Mouse (Mus musculus) left cerebral cortex, adult 2 months (tissue): ENCODE results near the gene Pygl. TPM values are rescaled to one million over a fixed set of nuclear protein-coding genes. Genes with fewer than 3 reads are reported as not detected.
"Not testable (repeated sequence)": the region's sequence is repeated elsewhere in the genome, so short reads cannot be mapped to it uniquely, and the experiment has no call there.

Experiments used
- DNase-seq, 2 experiments: peaks; one replicate each; pipeline ENCODE4 v3.0.0; 2021 to 2022; ENCODE audit warnings: low spot score in 2 of 2, mixed read lengths in 1 of 2; ENCODE audit errors: extremely low spot score in 1 of 2
- H3K27ac ChIP-seq: fragments of 200-600 bp; 2 replicates; pipeline ENCODE4 v1.8.1; 2022
- H3K4me3 ChIP-seq: fragments of 200-600 bp; 2 replicates; pipeline ENCODE4 v1.8.1; 2022
- CTCF ChIP-seq: fragments of 200-600 bp; IDR thresholded peaks from 2 replicates; pipeline ENCODE4 v1.8.1; 2022; ENCODE audit warnings: antibody characterized with exemption, mild to moderate bottlenecking, moderate library complexity
- intact Hi-C: fragments of 180-260 bp; cut with DNase I; formaldehyde crosslinking; loops from one replicate; pipeline ENCODE4 v1.15.1; 2025
- total RNA-seq, 2 experiments: library from RNA; stranded (reverse); gene quantifications; 2 replicates each; pipeline ENCODE4 v1.2.3; 2021

Gene Pygl
- total RNA-seq, 2 experiments from 2014 or later: 3.6 to 3.8 TPM

GRCm38 (mm10) chr12:70184173-70184783, 47.0 kb downstream of the Pygl start:
- no peak overlapping the region for H3K27ac ChIP-seq
- no peak for TF ChIP-seq CTCF
- no peak for DNase-seq
- intact Hi-C loops: no loop called here
- H3K4me3 ChIP-seq: no peak overlapping the region

- intact Hi-C loops, DNase-seq, H3K27ac ChIP-seq, H3K4me3 ChIP-seq: not testable (repeated sequence)
Measured at GRCm38 (mm10) chr12:70183507-70183906, 47.8 kb downstream of the Pygl start.

- Histone ChIP-seq H3K4me3 (no peak overlapping the region), H3K27ac (no peak overlapping the region)
- no peak for DNase-seq
- TF ChIP-seq CTCF: peak; percentile 41
- intact Hi-C loops: no loop called here
Measured at GRCm38 (mm10) chr12:70169969-70170368, 61.3 kb downstream of the Pygl start.

- Histone ChIP-seq H3K4me3 (no peak overlapping the region), H3K27ac (no peak overlapping the region)
- no peak for TF ChIP-seq CTCF
- no peak for DNase-seq
- intact Hi-C loops: no loop called here
Measured at GRCm38 (mm10) chr12:70167950-70168349, 63.3 kb downstream of the Pygl start.

GRCm38 (mm10) chr12:70164741-70165140, 66.5 kb downstream of the Pygl start:
- intact Hi-C loops: no loop called here
- DNase-seq: no peak
- H3K27ac ChIP-seq: no peak overlapping the region
- TF ChIP-seq CTCF: no peak
- H3K4me3 ChIP-seq: no peak overlapping the region

- Histone ChIP-seq H3K4me3 (no peak overlapping the region), H3K27ac (no peak overlapping the region)
- DNase-seq: no peak
- intact Hi-C loops: no loop called here
- no peak for TF ChIP-seq CTCF
Measured at GRCm38 (mm10) chr12:70161057-70161456, 70.2 kb downstream of the Pygl start.

GRCm38 (mm10) chr12:70157292-70158066, 73.8 kb downstream of the Pygl start:
- no peak for TF ChIP-seq CTCF

GRCm38 (mm10) chr12:70156222-70156621, 75.1 kb downstream of the Pygl start:
- TF ChIP-seq CTCF: no peak
- intact Hi-C loops: no loop called here
- Histone ChIP-seq H3K4me3 (no peak overlapping the region), H3K27ac (no peak overlapping the region)
- no peak for DNase-seq

More at GRCm38 (mm10) chr12:70157292-70158066, 73.8 kb downstream of the Pygl start:
- intact Hi-C loops: no loop called here
- no peak for DNase-seq
- Histone ChIP-seq H3K4me3 (no peak overlapping the region), H3K27ac (no peak overlapping the region)

- no peak for TF ChIP-seq CTCF
- Histone ChIP-seq H3K27ac (no peak within 1 kb of the TSS), H3K4me3 (no peak within 1 kb of the TSS)
- DNase-seq: no peak
- intact Hi-C loops: no loop called here
Measured at GRCm38 (mm10) chr12:70153842-70154241, 77.4 kb downstream of the Pygl start, which contains the start of gene Abhd12b. Gene Abhd12b, plus strand, starts transcription at chr12:70154142.

- no peak for TF ChIP-seq CTCF
- H3K4me3 ChIP-seq: peak overlapping the region; percentile 32
- intact Hi-C loops: loop anchor here (5.0 kb wide), 3 partner anchors 36 to 161 kb away; partner anchors contain the start of genes Nin and Sav1
- no peak for DNase-seq
- H3K27ac ChIP-seq: no peak overlapping the region
Measured at GRCm38 (mm10) chr12:70148631-70149265, 82.5 kb downstream of the Pygl start.

- intact Hi-C loops: loop anchor here (5.0 kb wide), 3 partner anchors 36 to 161 kb away; partner anchors contain the start of genes Nin and Sav1
- TF ChIP-seq CTCF: no peak
- no peak for DNase-seq
- Histone ChIP-seq H3K4me3 (peak overlapping the region; percentile 32), H3K27ac (no peak overlapping the region)
Measured at GRCm38 (mm10) chr12:70147986-70148630, 83.2 kb downstream of the Pygl start.
